Mouse (Mus musculus): ENCODE results near the gene Tcp10a.
"Not testable (repeated sequence)": the region's sequence is repeated elsewhere in the genome, so short reads cannot be mapped to it uniquely, and the experiment has no call there.

DNA sequence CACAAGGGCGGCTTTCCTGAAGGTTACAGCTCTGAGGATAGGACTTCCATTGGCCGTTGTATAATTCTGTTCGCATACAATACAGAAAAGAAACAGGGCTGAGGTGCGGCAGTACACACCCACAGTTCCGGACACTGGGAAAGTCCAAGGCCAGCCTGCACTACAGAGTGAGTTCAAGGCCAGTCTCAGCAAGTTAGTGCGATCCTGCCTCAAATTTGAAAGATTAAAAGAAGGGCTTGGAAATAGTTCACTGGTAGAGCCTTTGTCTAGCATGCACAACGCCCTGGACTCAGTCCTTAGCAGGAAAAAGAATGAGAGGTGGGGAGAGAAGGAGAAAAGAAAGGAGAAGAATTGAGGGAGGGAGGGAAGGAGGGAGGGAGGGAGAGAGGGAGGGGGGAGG lies 70.7 kb downstream of the Tcp10a start:
- TF ChIP-seq POLR2A (IDR thresholded peaks at IDR 0.05; ENCODE audit: low read depth, low read length); CTCF (IDR thresholded peaks at IDR 0.05; ENCODE audit: extremely low read depth, insufficient read length, insufficient replicate concordance, low read depth, low read length): not testable (repeated sequence)

All from small intestine, adult 2 months (tissue).